Mouse (Mus musculus): Measurements from ENCODE around the gene Yipf3. TPM values are rescaled to one million over a fixed set of nuclear protein-coding genes. Genes with fewer than 3 reads are reported as not detected.

Gene Yipf3
- polyA plus RNA-seq, 1 experiment from 2014 or later, result 90.8 TPM

GRCm38 (mm10) chr17:46243624-46244023 is 4.3 kb upstream of the Yipf3 start:
- no peak for ATAC-seq (ENCODE audit: insufficient number of reproducible peaks, insufficient read depth, low FRiP score, low read depth)
- no peak overlapping the region for H3K27ac ChIP-seq (replicated peaks in 1 of 2; ENCODE audit: control insufficient read depth in 1 of 2, insufficient read depth in 1 of 2, low read depth in 2 of 2, low read length in 2 of 2)
- H3K9me3 ChIP-seq (ENCODE audit: control insufficient read depth, low read length), result no peaks in the 10 kb centered on the region
- H3K4me3 ChIP-seq (ENCODE audit: control insufficient read depth in 1 of 2, insufficient read depth in 1 of 2, low read depth in 1 of 2, low read length in 2 of 2), result no peak overlapping the region
- no peak overlapping the region for H3K4me2 ChIP-seq (ENCODE audit: low read length)
- peaks cover 15% of the 10 kb centered on the region in 2 experiments for H3K4me1 ChIP-seq (ENCODE audit: control insufficient read depth in 2 of 2, insufficient read depth in 2 of 2, low read length in 2 of 2)
- no peak overlapping the region for H3K9ac ChIP-seq (ENCODE audit: low read length)
- WGBS, result 82% methylated on average over 2 of the region's 2 CpGs
- no peaks in the 10 kb centered on the region for H3K27me3 ChIP-seq (ENCODE audit: control insufficient read depth, insufficient read depth, low read length)
- peaks cover 74% of the 10 kb centered on the region for H3K36me3 ChIP-seq (ENCODE audit: control insufficient read depth, insufficient read depth, low read length)

- peaks cover 73% of the 10 kb centered on the region for H3K36me3 ChIP-seq (ENCODE audit: control insufficient read depth, insufficient read depth, low read length)
Measured at GRCm38 (mm10) chr17:46244579-46244978, 3.3 kb upstream of the Yipf3 start.

GRCm38 (mm10) chr17:46248189-46248522 is 276 bp downstream of the Yipf3 start:
- H3K4me2 ChIP-seq (ENCODE audit: low read length), result peak overlapping the region; percentile 77
- WGBS, result under 1% methylated on average over 37 of the region's 37 CpGs

More at GRCm38 (mm10) chr17:46244579-46244978, 3.3 kb upstream of the Yipf3 start:
- Histone ChIP-seq H3K4me2 (ENCODE audit: low read length) (no peak overlapping the region), H3K9ac (ENCODE audit: low read length) (no peak overlapping the region), H3K4me3 (ENCODE audit: control insufficient read depth in 1 of 2, insufficient read depth in 1 of 2, low read depth in 1 of 2, low read length in 2 of 2) (no peak overlapping the region), H3K27ac (replicated peaks in 1 of 2; ENCODE audit: control insufficient read depth in 1 of 2, insufficient read depth in 1 of 2, low read depth in 2 of 2, low read length in 2 of 2) (no peak overlapping the region), H3K9me3 (ENCODE audit: control insufficient read depth, low read length) (no peaks in the 10 kb centered on the region), H3K27me3 (ENCODE audit: control insufficient read depth, insufficient read depth, low read length) (no peaks in the 10 kb centered on the region), H3K4me1 (ENCODE audit: control insufficient read depth in 2 of 2, insufficient read depth in 2 of 2, low read length in 2 of 2) (peaks cover 18 to 20% of the 10 kb centered on the region in 2 experiments)
- no peak for ATAC-seq (ENCODE audit: insufficient number of reproducible peaks, insufficient read depth, low FRiP score, low read depth)
- 78% methylated on average over 10 of the region's 10 CpGs for WGBS

GRCm38 (mm10) chr17:46251174-46251573 is 3.3 kb downstream of the Yipf3 start:
- H3K27ac ChIP-seq (replicated peaks in 1 of 2; ENCODE audit: control insufficient read depth in 1 of 2, insufficient read depth in 1 of 2, low read depth in 2 of 2, low read length in 2 of 2), result no peak overlapping the region
- peaks cover 42% of the 10 kb centered on the region for H3K36me3 ChIP-seq (ENCODE audit: control insufficient read depth, insufficient read depth, low read length)
- H3K4me2 ChIP-seq (ENCODE audit: low read length), result no peak overlapping the region
- WGBS, result 77% methylated on average over 7 of the region's 7 CpGs
- H3K4me1 ChIP-seq (ENCODE audit: control insufficient read depth in 2 of 2, insufficient read depth in 2 of 2, low read length in 2 of 2), result peaks cover 19 to 33% of the 10 kb centered on the region in 2 experiments
- peaks cover 16% of the 10 kb centered on the region for H3K27me3 ChIP-seq (ENCODE audit: control insufficient read depth, insufficient read depth, low read length)
- no peaks in the 10 kb centered on the region for H3K9me3 ChIP-seq (ENCODE audit: control insufficient read depth, low read length)
- H3K4me3 ChIP-seq (ENCODE audit: control insufficient read depth in 1 of 2, insufficient read depth in 1 of 2, low read depth in 1 of 2, low read length in 2 of 2), result no peak overlapping the region
- no peak for ATAC-seq (ENCODE audit: insufficient number of reproducible peaks, insufficient read depth, low FRiP score, low read depth)
- no peak overlapping the region for H3K9ac ChIP-seq (ENCODE audit: low read length)

More at GRCm38 (mm10) chr17:46248189-46248522, 276 bp downstream of the Yipf3 start:
- Histone ChIP-seq H3K4me1 (ENCODE audit: control insufficient read depth in 2 of 2, insufficient read depth in 2 of 2, low read length in 2 of 2) (peaks cover 14 to 22% of the 10 kb centered on the region in 2 experiments), H3K27ac (replicated peaks in 1 of 2; ENCODE audit: control insufficient read depth in 1 of 2, insufficient read depth in 1 of 2, low read depth in 2 of 2, low read length in 2 of 2) (peak overlapping the region; percentile 37 to 68), H3K9ac (ENCODE audit: low read length) (peak overlapping the region; percentile 98), H3K36me3 (ENCODE audit: control insufficient read depth, insufficient read depth, low read length) (peaks cover 72% of the 10 kb centered on the region), H3K4me3 (ENCODE audit: control insufficient read depth in 1 of 2, insufficient read depth in 1 of 2, low read depth in 1 of 2, low read length in 2 of 2) (peak overlapping the region; percentile 81 to 90), H3K27me3 (ENCODE audit: control insufficient read depth, insufficient read depth, low read length) (no peaks in the 10 kb centered on the region), H3K9me3 (ENCODE audit: control insufficient read depth, low read length) (no peaks in the 10 kb centered on the region)
- ATAC-seq (ENCODE audit: insufficient number of reproducible peaks, insufficient read depth, low FRiP score, low read depth), result peak; percentile 20

- H3K4me2 ChIP-seq (ENCODE audit: low read length), result peak overlapping the region; percentile 100
- H3K36me3 ChIP-seq (ENCODE audit: control insufficient read depth, insufficient read depth, low read length), result peaks cover 43% of the 10 kb centered on the region
- no peak overlapping the region for H3K27ac ChIP-seq (replicated peaks in 1 of 2; ENCODE audit: control insufficient read depth in 1 of 2, insufficient read depth in 1 of 2, low read depth in 2 of 2, low read length in 2 of 2)
- peaks cover 16% of the 10 kb centered on the region for H3K27me3 ChIP-seq (ENCODE audit: control insufficient read depth, insufficient read depth, low read length)
- 55% methylated on average over 14 of the region's 14 CpGs for WGBS
- no peaks in the 10 kb centered on the region for H3K9me3 ChIP-seq (ENCODE audit: control insufficient read depth, low read length)
- peaks cover 13 to 24% of the 10 kb centered on the region in 2 experiments for H3K4me1 ChIP-seq (ENCODE audit: control insufficient read depth in 2 of 2, insufficient read depth in 2 of 2, low read length in 2 of 2)
- no peak overlapping the region for H3K4me3 ChIP-seq (ENCODE audit: control insufficient read depth in 1 of 2, insufficient read depth in 1 of 2, low read depth in 1 of 2, low read length in 2 of 2)
- ATAC-seq (ENCODE audit: insufficient number of reproducible peaks, insufficient read depth, low FRiP score, low read depth), result no peak
- peak overlapping the region; percentile 65 for H3K9ac ChIP-seq (ENCODE audit: low read length)
Measured at GRCm38 (mm10) chr17:46252571-46253451, 4.9 kb downstream of the Yipf3 start.

- H3K27me3 ChIP-seq (ENCODE audit: control insufficient read depth, insufficient read depth, low read length), result peaks cover 16% of the 10 kb centered on the region
- H3K27ac ChIP-seq (replicated peaks in 1 of 2; ENCODE audit: control insufficient read depth in 1 of 2, insufficient read depth in 1 of 2, low read depth in 2 of 2, low read length in 2 of 2), result no peak within 1 kb of the TSS
- peak within 1 kb of the TSS; percentile 100 for H3K4me2 ChIP-seq (ENCODE audit: low read length)
- peak within 1 kb of the TSS; percentile 47 to 71 for H3K4me3 ChIP-seq (ENCODE audit: control insufficient read depth in 1 of 2, insufficient read depth in 1 of 2, low read depth in 1 of 2, low read length in 2 of 2)
- peak; percentile 60 for ATAC-seq (ENCODE audit: insufficient number of reproducible peaks, insufficient read depth, low FRiP score, low read depth)
- H3K9ac ChIP-seq (ENCODE audit: low read length), result peak within 1 kb of the TSS; percentile 69
- peaks cover 50% of the 10 kb centered on the region for H3K36me3 ChIP-seq (ENCODE audit: control insufficient read depth, insufficient read depth, low read length)
- peaks cover 13 to 24% of the 10 kb centered on the region in 2 experiments for H3K4me1 ChIP-seq (ENCODE audit: control insufficient read depth in 2 of 2, insufficient read depth in 2 of 2, low read length in 2 of 2)
- H3K9me3 ChIP-seq (ENCODE audit: control insufficient read depth, low read length), result no peaks in the 10 kb centered on the region
- 2% methylated on average over 47 of the region's 48 CpGs for WGBS
Measured at GRCm38 (mm10) chr17:46253452-46254084, 5.7 kb downstream of the Yipf3 start, which contains the start of gene Lrrc73. Lrrc73 (plus strand) TSS chr17:46253531.

- Histone ChIP-seq H3K27me3 (ENCODE audit: control insufficient read depth, insufficient read depth, low read length) (peaks cover 16% of the 10 kb centered on the region), H3K9me3 (ENCODE audit: control insufficient read depth, low read length) (no peaks in the 10 kb centered on the region), H3K27ac (replicated peaks in 1 of 2; ENCODE audit: control insufficient read depth in 1 of 2, insufficient read depth in 1 of 2, low read depth in 2 of 2, low read length in 2 of 2) (no peak overlapping the region), H3K4me1 (ENCODE audit: control insufficient read depth in 2 of 2, insufficient read depth in 2 of 2, low read length in 2 of 2) (peaks cover 8 to 21% of the 10 kb centered on the region in 2 experiments), H3K9ac (ENCODE audit: low read length) (peak overlapping the region; percentile 69), H3K4me2 (ENCODE audit: low read length) (peak overlapping the region; percentile 100), H3K36me3 (ENCODE audit: control insufficient read depth, insufficient read depth, low read length) (peaks cover 53% of the 10 kb centered on the region), H3K4me3 (ENCODE audit: control insufficient read depth in 1 of 2, insufficient read depth in 1 of 2, low read depth in 1 of 2, low read length in 2 of 2) (peak overlapping the region; percentile 47 to 71)
- ATAC-seq (ENCODE audit: insufficient number of reproducible peaks, insufficient read depth, low FRiP score, low read depth), result 0 out of 2 replicates have a peak, but pooled peaks have one; percentile 15
- under 1% methylated on average over 54 of the region's 54 CpGs for WGBS
Measured at GRCm38 (mm10) chr17:46254106-46254505, 6.2 kb downstream of the Yipf3 start.
